Mouse (Mus musculus): ENCODE data around the gene Trmo. TPM values are rescaled to one million over a fixed set of nuclear protein-coding genes. Genes with fewer than 3 reads are reported as not detected.

Trmo gene
- total and polyA plus RNA-seq, 3 experiments: 3.5 to 4.1 TPM; not detected in 1

DNA sequence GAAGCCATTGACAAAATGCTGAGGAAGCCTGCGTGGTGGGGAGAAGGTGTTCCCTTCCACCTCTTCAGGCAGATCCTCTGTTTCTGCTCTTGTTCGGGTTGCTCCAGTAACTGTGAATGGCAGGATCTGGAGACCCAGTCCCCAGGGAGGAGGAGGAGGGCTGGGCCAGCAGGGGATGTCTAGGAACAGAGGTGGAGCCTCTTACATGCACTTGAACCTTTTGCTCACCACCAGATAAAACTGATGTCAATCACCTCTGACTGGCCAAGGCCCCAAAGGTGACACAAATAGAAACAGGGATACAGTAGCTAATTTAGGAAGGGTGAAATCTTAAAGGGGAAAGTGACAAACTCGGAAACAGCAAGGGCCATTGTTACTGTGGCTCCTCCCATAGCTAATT lies 51.2 kb downstream of the Trmo start:
- Histone ChIP-seq H3K79me2 (ENCODE audit: control insufficient read depth, insufficient read depth, low read length, poor library complexity) (no peaks in the 10 kb centered on the region), H3K9me3 (replicated peaks; ENCODE audit: insufficient read depth, low read length) (no peaks in the 10 kb centered on the region), H3K4me3 (ENCODE audit: control insufficient read depth in 1 of 2, insufficient read depth in 1 of 2, low read depth in 2 of 2, low read length in 2 of 2) (no peak overlapping the region), H3K27ac (ENCODE audit: control insufficient read depth, low read depth, low read length) (no peak overlapping the region), H3K9ac (ENCODE audit: control insufficient read depth, low read depth, low read length, poor library complexity, severe bottlenecking) (no peak overlapping the region), H3K27me3 (ENCODE audit: control insufficient read depth in 1 of 2, insufficient read depth in 2 of 2, low read length in 2 of 2) (peaks cover 2 to 7% of the 10 kb centered on the region in 2 experiments), H3K36me3 (ENCODE audit: control insufficient read depth in 1 of 2, insufficient read depth in 2 of 2, low read length in 2 of 2) (no peaks in the 10 kb centered on the region), H3K4me1 (ENCODE audit: control insufficient read depth in 1 of 2, insufficient read depth in 2 of 2, low read length in 2 of 2) (no peaks in the 10 kb centered on the region)
- TF ChIP-seq GABPA (IDR thresholded peaks at IDR 0.05; ENCODE audit: low read depth, low read length) (no peak), MXI1 (IDR thresholded peaks at IDR 0.05; ENCODE audit: low read depth, low read length) (no peak), TCF12 (IDR thresholded peaks at IDR 0.05; ENCODE audit: low read depth, low read length) (no peak), TAL1 (IDR thresholded peaks at IDR 0.05; ENCODE audit: low read length) (no peak), USF2 (IDR thresholded peaks at IDR 0.05; ENCODE audit: borderline replicate concordance in 1 of 2, insufficient read depth in 1 of 2, low read depth in 1 of 2, low read length in 2 of 2) (no peak), RCOR1 (IDR thresholded peaks at IDR 0.05; ENCODE audit: low read depth, low read length) (no peak), ZKSCAN1 (IDR thresholded peaks at IDR 0.05; ENCODE audit: low read depth, low read length) (no peak), MAX (IDR thresholded peaks at IDR 0.05; ENCODE audit: low read length) (no peak), RAD21 (IDR thresholded peaks at IDR 0.05; ENCODE audit: low read depth, low read length) (no peak), SMC3 (IDR thresholded peaks at IDR 0.05; ENCODE audit: low read depth, low read length) (no peak), ETS1 (IDR thresholded peaks at IDR 0.05; ENCODE audit: low read depth, low read length) (no peak), GATA1 (IDR thresholded peaks at IDR 0.05; ENCODE audit: low read depth, low read length) (no peak), MAZ (IDR thresholded peaks at IDR 0.05; ENCODE audit: low read depth, low read length) (no peak), JUND (IDR thresholded peaks at IDR 0.05; ENCODE audit: low read depth, low read length) (no peak), POLR2A (IDR thresholded peaks at IDR 0.05; ENCODE audit: control insufficient read depth in 1 of 2, insufficient read depth in 1 of 2, low read depth in 1 of 2, low read length in 2 of 2, poor library complexity in 1 of 2) (no peak), MYB (IDR thresholded peaks at IDR 0.05; ENCODE audit: low read depth, low read length) (no peak)
- no peak for DNase-seq (ENCODE audit: low read depth, low spot score)

DNA sequence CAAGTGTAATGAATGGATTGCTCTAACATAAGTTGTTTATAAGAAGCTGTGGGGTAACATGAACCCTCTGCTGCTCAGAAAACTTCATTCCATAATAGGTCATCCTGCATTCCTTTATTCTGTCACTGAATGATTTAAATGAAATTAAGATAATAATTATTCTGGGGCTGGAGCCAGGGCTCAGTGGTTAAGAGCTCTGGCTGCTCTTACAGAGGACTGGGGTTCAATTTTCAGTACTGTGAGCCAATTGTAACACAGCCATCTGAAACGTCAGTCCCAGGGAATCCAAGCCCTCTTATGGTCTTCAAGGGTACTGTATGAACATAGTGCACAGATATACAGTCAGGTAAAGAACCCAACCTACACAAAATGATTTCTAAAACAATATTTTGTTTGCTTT lies 53.4 kb downstream of the Trmo start:
- no peak for DNase-seq (ENCODE audit: low read depth, low spot score)
- TF ChIP-seq GABPA (IDR thresholded peaks at IDR 0.05; ENCODE audit: low read depth, low read length): no peak
- TF ChIP-seq RAD21 (IDR thresholded peaks at IDR 0.05; ENCODE audit: low read depth, low read length): no peak
- TF ChIP-seq ZC3H11A (IDR thresholded peaks at IDR 0.05; ENCODE audit: low read depth, low read length): no peak
- no peak for TF ChIP-seq ZMIZ1 (IDR thresholded peaks at IDR 0.05; ENCODE audit: low read depth, low read length)
- no peak for TF ChIP-seq BHLHE40 (IDR thresholded peaks at IDR 0.05; ENCODE audit: borderline replicate concordance, low read depth, low read length)
- TF ChIP-seq ELF1 (IDR thresholded peaks at IDR 0.05; ENCODE audit: low read depth, low read length): no peak
- no peak for TF ChIP-seq MYC (IDR thresholded peaks at IDR 0.05; ENCODE audit: low read depth, low read length)
- TF ChIP-seq TAL1 (IDR thresholded peaks at IDR 0.05; ENCODE audit: low read length): no peak
- no peak for TF ChIP-seq MEF2A (IDR thresholded peaks at IDR 0.05; ENCODE audit: extremely low read depth, insufficient replicate concordance, low read depth, low read length, poor library complexity, severe bottlenecking)
- no peak for TF ChIP-seq E2F4 (IDR thresholded peaks at IDR 0.05; ENCODE audit: borderline replicate concordance, low read depth, low read length)
- TF ChIP-seq SIN3A (IDR thresholded peaks at IDR 0.05; ENCODE audit: low read length): no peak
- TF ChIP-seq MAZ (IDR thresholded peaks at IDR 0.05; ENCODE audit: low read depth, low read length): no peak
- TF ChIP-seq MYB (IDR thresholded peaks at IDR 0.05; ENCODE audit: low read depth, low read length): no peak
- TF ChIP-seq USF2 (IDR thresholded peaks at IDR 0.05; ENCODE audit: borderline replicate concordance in 1 of 2, insufficient read depth in 1 of 2, low read depth in 1 of 2, low read length in 2 of 2): no peak
- TF ChIP-seq MXI1 (IDR thresholded peaks at IDR 0.05; ENCODE audit: low read depth, low read length): no peak
- TF ChIP-seq POLR2AphosphoS2 (IDR thresholded peaks at IDR 0.05; ENCODE audit: low read length): no peak
- TF ChIP-seq TCF12 (IDR thresholded peaks at IDR 0.05; ENCODE audit: low read depth, low read length): no peak
- no peak for TF ChIP-seq SMC3 (IDR thresholded peaks at IDR 0.05; ENCODE audit: low read depth, low read length)
- no peak for TF ChIP-seq UBTF (IDR thresholded peaks at IDR 0.05; ENCODE audit: borderline replicate concordance, insufficient read depth, low read depth, low read length)
- no peak for TF ChIP-seq CTCF (IDR thresholded peaks at IDR 0.05 in 2 of 3, conservative IDR thresholded peaks at IDR 0.05 in 1 of 3; ENCODE audit: control insufficient read depth in 1 of 3, insufficient read depth in 1 of 3, low read depth in 2 of 3, low read length in 3 of 3, poor library complexity in 1 of 3, severe bottlenecking in 1 of 3)
- Histone ChIP-seq H3K4me3 (ENCODE audit: control insufficient read depth in 1 of 2, insufficient read depth in 1 of 2, low read depth in 2 of 2, low read length in 2 of 2) (no peak overlapping the region), H3K9me3 (replicated peaks; ENCODE audit: insufficient read depth, low read length) (no peaks in the 10 kb centered on the region), H3K9ac (ENCODE audit: control insufficient read depth, low read depth, low read length, poor library complexity, severe bottlenecking) (no peak overlapping the region), H3K27me3 (ENCODE audit: control insufficient read depth in 1 of 2, insufficient read depth in 2 of 2, low read length in 2 of 2) (peaks cover 2 to 9% of the 10 kb centered on the region in 2 experiments), H3K27ac (ENCODE audit: control insufficient read depth, low read depth, low read length) (no peak overlapping the region), H3K4me1 (ENCODE audit: control insufficient read depth in 1 of 2, insufficient read depth in 2 of 2, low read length in 2 of 2) (no peaks in the 10 kb centered on the region), H3K36me3 (ENCODE audit: control insufficient read depth in 1 of 2, insufficient read depth in 2 of 2, low read length in 2 of 2) (no peaks in the 10 kb centered on the region), H3K79me2 (ENCODE audit: control insufficient read depth, insufficient read depth, low read length, poor library complexity) (no peaks in the 10 kb centered on the region)
